Mouse (Mus musculus) liver, postnatal 0 days (tissue): Measurements from ENCODE around the gene Sync.

Experiments used
- CTCF ChIP-seq: sonication (generic); IDR thresholded peaks from 2 replicates; pipeline ENCODE4 v1.5.1; 2016; ENCODE audit warnings: antibody characterized with exemption, low read depth
- EP300 ChIP-seq: IDR thresholded peaks from 2 replicates; pipeline ENCODE4 v1.6.1; 2016; ENCODE audit warnings: antibody characterized with exemption, low read depth, mild to moderate bottlenecking

DNA sequence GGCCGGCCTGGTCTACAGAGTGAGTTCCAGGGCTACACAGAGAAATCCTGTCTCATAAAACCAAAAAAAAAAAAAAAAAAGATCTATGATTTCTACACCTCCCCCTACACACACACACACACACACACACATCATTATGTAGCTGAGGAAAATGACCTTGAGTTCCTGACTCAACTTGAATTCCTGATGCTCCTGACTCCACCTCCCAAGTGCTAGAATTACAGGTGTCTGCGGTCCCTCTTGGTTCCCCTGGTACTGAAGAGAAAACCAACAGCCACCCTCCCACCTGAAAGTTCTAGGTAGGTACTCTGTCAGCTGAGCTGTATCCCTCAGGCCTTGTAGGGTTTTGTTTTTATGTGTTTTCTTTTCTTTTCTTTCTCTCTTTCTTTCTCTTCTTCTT is 34.9 kb upstream of the Sync start:
- TF ChIP-seq CTCF (no peak), EP300 (no peak)
